Mouse (Mus musculus) forebrain, embryonic 11.5 days (tissue): Measurements from ENCODE around the gene Hist2h4. TPM values are rescaled to one million over a fixed set of nuclear protein-coding genes. Genes with fewer than 3 reads are reported as not detected.
A peak's percentile ranks its signal among the peaks of the same experiment; 100 is the strongest.

Experiments used
- ATAC-seq: fragments of 200-750 bp; cut with Nextera tagmentation; replicated peaks from 2 replicates; pipeline ENCODE4 v1.8.0; 2017; ENCODE audit warnings: moderate TSS enrichment; ENCODE audit not compliant: low FRiP score
- DNase-seq: peaks from one replicate; pipeline ENCODE4 v3.0.0-alpha.2; 2017; ENCODE audit warnings: low spot score
- H3K27ac ChIP-seq: fragments of 300-500 bp; sonication (generic); 2 replicates; pipeline ENCODE4 v1.5.1; 2014; ENCODE audit warnings: low read depth, low read length
- H3K27me3 ChIP-seq: fragments of 300-500 bp; sonication (generic); 2 replicates; pipeline ENCODE4 v1.6.1; 2014; ENCODE audit warnings: mild to moderate bottlenecking, low read length, mixed read lengths; ENCODE audit not compliant: control insufficient read depth, insufficient read depth
- H3K36me3 ChIP-seq: fragments of 300-500 bp; sonication (generic); 2 replicates; pipeline ENCODE4 v1.6.1; 2014; ENCODE audit warnings: mild to moderate bottlenecking, low read length, moderate library complexity, mixed read lengths; ENCODE audit not compliant: control insufficient read depth, insufficient read depth
- H3K4me1 ChIP-seq: fragments of 300-500 bp; sonication (generic); replicated peaks from 2 replicates; pipeline ENCODE4 v1.6.1; 2014; ENCODE audit warnings: low read length, mixed read lengths; ENCODE audit not compliant: control insufficient read depth, insufficient read depth
- H3K4me2 ChIP-seq: fragments of 300-500 bp; sonication (generic); 2 replicates; pipeline ENCODE4 v1.6.1; 2014; ENCODE audit warnings: low read depth, mild to moderate bottlenecking, low read length, moderate library complexity, mixed read lengths; ENCODE audit not compliant: severe bottlenecking
- H3K4me3 ChIP-seq: fragments of 300-500 bp; sonication (generic); 2 replicates; pipeline ENCODE4 v1.5.1; 2014; ENCODE audit warnings: low read depth, low read length
- H3K9ac ChIP-seq: fragments of 300-500 bp; sonication (generic); 2 replicates; pipeline ENCODE4 v1.6.1; 2014; ENCODE audit warnings: low read length
- H3K9me3 ChIP-seq: fragments of 300-500 bp; sonication (generic); 2 replicates; pipeline ENCODE4 v1.6.1; 2016; ENCODE audit warnings: low read length, mixed read lengths; ENCODE audit not compliant: control insufficient read depth
- WGBS: fragments of 180-500 bp; shearing (Covaris S2); extraction: QIAGEN DNeasy Blood & Tissue Kit; methylation state at CpG from one replicate; pipeline ENCODE4 v1.1.7; 2014; 5-methylcytosine and 5-hydroxymethylcytosine counted together
- polyA plus RNA-seq: library from polyadenylated mRNA; unstranded; fragments of >200 nt; fragmentation: Nextera tagmentation; extraction: Ambion mirVana; gene quantifications from 2 replicates; pipeline ENCODE4 v1.2.1, GENCODE M21; 2014

The Hist2h4 gene
- polyA plus RNA-seq = 6.8 and 7.5 TPM in 2 replicates

- under 1% methylated on average over 40 of the region's 40 CpGs for WGBS
- Histone ChIP-seq H3K4me1 (peaks cover 9% of the 10 kb centered on the region; the same call in 1 of the 2 replicates), H3K27me3 (no peaks in the 10 kb centered on the region), H3K4me2 (peak within 1 kb of the TSS; percentile 76), H3K4me3 (peak within 1 kb of the TSS; percentile 58), H3K27ac (peak within 1 kb of the TSS; percentile 95), H3K36me3 (no peaks in the 10 kb centered on the region), H3K9ac (peak within 1 kb of the TSS; percentile 73), H3K9me3 (no peaks in the 10 kb centered on the region)
- peak; percentile 96 for DNase-seq
- ATAC-seq = peak; percentile 91
Observed at GRCm38 (mm10) chr3:96262979-96263550, at the start of gene Hist2h4. Gene Hist2h4, minus strand, starts transcription at chr3:96263311.

DNA sequence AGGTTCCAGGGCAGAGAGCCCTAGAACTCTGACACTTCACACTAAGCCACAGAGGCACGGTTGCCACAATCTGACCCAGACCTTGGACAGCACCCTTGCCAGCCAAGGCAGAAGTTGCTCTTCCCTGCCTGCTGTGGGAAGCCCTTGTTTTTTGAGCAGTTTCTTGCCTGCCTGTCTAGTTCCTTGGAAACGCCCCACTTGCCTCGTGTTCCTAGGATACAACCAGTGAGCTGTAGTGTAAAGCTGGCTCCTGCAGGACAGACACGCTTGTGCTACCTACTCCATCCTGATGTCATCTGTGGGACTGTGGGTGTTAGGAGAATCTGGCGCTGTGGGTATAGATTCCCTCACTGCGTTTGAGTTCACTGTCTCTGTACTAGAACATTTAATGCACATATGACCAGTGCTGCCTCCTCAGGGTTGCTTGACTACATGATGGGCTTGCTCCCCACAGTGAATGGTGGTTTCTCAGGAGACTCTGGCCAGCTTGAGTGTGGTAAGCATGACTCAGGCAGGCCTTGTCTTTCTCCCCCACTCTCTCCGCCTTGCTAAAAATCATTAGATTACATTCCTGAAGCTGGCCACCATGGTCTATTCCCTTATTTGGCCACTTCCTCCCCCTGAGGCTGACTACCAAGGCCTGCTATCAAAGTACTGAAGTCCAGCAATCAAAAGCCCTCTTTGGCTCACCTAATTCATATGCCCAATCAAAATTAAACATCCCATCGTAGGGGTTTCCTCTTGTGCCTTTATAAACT, 49.4 kb upstream of the Hist2h4 start:
- H3K27ac ChIP-seq = no peak overlapping the region
- DNase-seq = no peak
- H3K27me3 ChIP-seq = no peaks in the 10 kb centered on the region
- ATAC-seq = no peak
- H3K9me3 ChIP-seq = no peaks in the 10 kb centered on the region
- H3K4me3 ChIP-seq = no peak overlapping the region
- H3K36me3 ChIP-seq = no peaks in the 10 kb centered on the region
- H3K4me2 ChIP-seq = no peak overlapping the region
- H3K4me1 ChIP-seq = no peaks in the 10 kb centered on the region
- no peak overlapping the region for H3K9ac ChIP-seq
- 71% methylated on average over 8 of the region's 8 CpGs for WGBS

- ATAC-seq (no peak), DNase-seq (no peak)
- Histone ChIP-seq H3K27me3 (no peaks in the 10 kb centered on the region), H3K4me2 (no peak overlapping the region), H3K4me1 (no peaks in the 10 kb centered on the region), H3K4me3 (no peak overlapping the region), H3K27ac (no peak overlapping the region), H3K9me3 (no peaks in the 10 kb centered on the region), H3K36me3 (no peaks in the 10 kb centered on the region), H3K9ac (no peak overlapping the region)
- WGBS = 74% methylated on average over 3 of the region's 3 CpGs
Observed at GRCm38 (mm10) chr3:96309441-96309840, 46.3 kb upstream of the Hist2h4 start.

DNA sequence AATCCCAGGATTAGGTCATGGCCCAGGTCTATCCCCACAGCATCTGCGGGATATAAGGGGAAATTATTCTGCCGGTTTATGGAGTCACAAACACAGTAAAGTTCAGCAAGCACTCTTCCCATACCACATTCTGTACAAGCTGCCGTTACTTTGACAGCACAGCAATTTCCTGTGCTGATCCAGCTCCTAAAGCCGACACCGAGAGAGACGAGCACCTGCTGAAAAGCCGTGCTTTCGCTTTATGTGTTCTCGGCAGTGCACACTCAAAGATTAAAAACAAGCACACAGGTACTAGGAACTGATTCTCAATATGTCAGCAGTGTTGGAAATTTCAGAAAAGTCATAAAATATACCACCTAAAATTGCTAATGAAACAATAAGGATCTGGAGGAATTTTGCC, 43.4 kb upstream of the Hist2h4 start:
- WGBS = 86% methylated on average over 9 of the region's 9 CpGs
- H3K36me3 ChIP-seq = no peaks in the 10 kb centered on the region
- H3K4me2 ChIP-seq = no peak overlapping the region
- no peaks in the 10 kb centered on the region for H3K9me3 ChIP-seq
- no peak overlapping the region for H3K4me3 ChIP-seq
- no peaks in the 10 kb centered on the region for H3K4me1 ChIP-seq
- ATAC-seq = no peak
- H3K9ac ChIP-seq = no peak overlapping the region
- no peak overlapping the region for H3K27ac ChIP-seq
- no peaks in the 10 kb centered on the region for H3K27me3 ChIP-seq
- no peak for DNase-seq

- DNase-seq (no peak), ATAC-seq (no peak)
- Histone ChIP-seq H3K27me3 (no peaks in the 10 kb centered on the region), H3K4me1 (no peaks in the 10 kb centered on the region), H3K36me3 (no peaks in the 10 kb centered on the region), H3K9me3 (no peaks in the 10 kb centered on the region), H3K4me2 (no peak overlapping the region), H3K27ac (no peak overlapping the region), H3K9ac (no peak overlapping the region), H3K4me3 (no peak overlapping the region)
- 86% methylated on average over 5 of the region's 5 CpGs for WGBS
Observed at GRCm38 (mm10) chr3:96302076-96302475, 39.0 kb upstream of the Hist2h4 start.

DNA sequence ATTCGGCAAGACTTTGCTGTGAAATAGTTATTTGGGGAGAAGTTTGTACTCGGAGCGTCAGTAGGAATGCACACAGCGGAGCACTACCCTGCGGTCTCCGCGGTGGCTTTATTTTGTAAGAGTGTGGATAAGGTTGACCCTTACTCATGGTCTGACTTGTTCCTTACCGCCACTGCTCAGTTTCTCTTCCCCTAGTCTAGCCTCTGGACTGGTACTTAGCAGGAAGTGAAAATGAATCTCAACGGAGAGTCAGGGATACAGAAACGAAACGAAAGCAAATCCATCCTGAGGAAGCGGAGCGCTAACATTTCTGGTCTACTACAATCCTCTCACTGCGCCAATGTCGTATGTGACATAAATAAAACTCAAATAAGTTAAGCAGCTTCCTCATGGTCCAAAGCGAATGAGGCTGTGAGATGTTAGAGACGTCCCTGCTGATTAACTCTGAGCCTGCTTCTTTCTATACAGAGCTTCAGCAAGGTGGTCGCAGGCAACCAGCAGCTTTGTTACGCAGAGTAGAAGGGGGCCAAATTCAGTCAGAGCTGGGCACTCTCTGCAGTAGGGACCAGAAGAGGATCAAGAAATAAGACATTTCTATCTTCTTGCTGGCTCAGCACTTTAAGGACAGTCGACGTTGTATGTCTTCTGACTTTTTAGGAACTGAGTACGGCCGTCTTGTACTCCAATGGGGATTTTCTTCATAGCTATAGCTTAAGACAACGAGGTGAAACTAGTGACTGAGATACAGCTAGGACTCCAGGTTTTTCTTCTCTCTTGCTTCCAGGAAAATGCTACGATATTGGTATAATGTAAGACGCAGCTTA, 37.8 kb upstream of the Hist2h4 start:
- no peak overlapping the region for H3K4me2 ChIP-seq
- no peaks in the 10 kb centered on the region for H3K4me1 ChIP-seq
- H3K27me3 ChIP-seq = no peaks in the 10 kb centered on the region
- H3K27ac ChIP-seq = no peak overlapping the region
- 77% methylated on average over 26 of the region's 26 CpGs for WGBS
- no peak overlapping the region for H3K4me3 ChIP-seq
- H3K9ac ChIP-seq = no peak overlapping the region
- DNase-seq (no peak), ATAC-seq (no peak)
- H3K9me3 ChIP-seq = no peaks in the 10 kb centered on the region
- no peaks in the 10 kb centered on the region for H3K36me3 ChIP-seq

DNA sequence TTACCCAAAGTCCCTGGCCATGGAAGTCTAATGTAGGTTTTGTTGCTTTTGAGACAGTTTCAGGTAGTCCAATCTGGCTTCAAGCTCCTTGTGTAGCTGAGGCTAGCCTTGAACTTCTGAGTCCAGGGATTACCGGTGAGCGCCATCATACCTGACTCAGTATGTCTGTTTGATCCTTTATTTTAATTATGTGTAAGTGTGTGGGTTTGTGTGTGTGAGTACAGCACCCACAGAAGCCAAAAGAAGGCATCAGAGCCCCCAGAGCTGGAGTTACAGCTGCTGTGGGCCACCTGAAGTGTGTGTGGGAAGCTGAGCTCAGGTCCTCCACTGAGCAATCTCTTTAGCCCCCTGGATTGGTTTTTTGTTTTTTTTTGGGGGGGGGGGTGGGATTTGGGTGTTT, 36.5 kb upstream of the Hist2h4 start:
- H3K4me1 ChIP-seq = no peaks in the 10 kb centered on the region
- H3K9me3 ChIP-seq = no peaks in the 10 kb centered on the region
- no peak for ATAC-seq
- H3K4me2 ChIP-seq = no peak overlapping the region
- no peaks in the 10 kb centered on the region for H3K27me3 ChIP-seq
- H3K36me3 ChIP-seq = no peaks in the 10 kb centered on the region
- no peak overlapping the region for H3K9ac ChIP-seq
- H3K27ac ChIP-seq = no peak overlapping the region
- WGBS = 93% methylated on average over 2 of the region's 2 CpGs
- H3K4me3 ChIP-seq = no peak overlapping the region
- no peak for DNase-seq

DNA sequence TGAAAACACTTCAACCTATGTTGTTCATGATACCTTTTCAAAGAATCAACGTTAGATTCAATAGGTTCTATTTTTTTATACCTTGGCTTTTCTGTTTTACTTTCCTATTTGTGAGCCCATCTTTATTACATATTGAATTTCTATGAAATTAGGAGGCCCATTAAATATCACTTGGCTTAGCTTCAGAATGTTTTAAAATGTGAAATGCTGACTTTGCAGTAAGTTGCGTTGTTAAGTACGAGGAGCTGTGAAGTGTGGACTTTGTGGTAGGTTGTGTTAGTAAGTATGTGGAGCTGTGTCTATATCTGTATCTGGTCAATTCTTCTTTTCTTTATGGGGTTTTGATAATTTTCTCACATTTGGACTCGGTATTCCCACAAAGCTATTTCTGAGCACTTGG, 35.2 kb upstream of the Hist2h4 start:
- Histone ChIP-seq H3K27ac (no peak overlapping the region), H3K4me2 (no peak overlapping the region), H3K9ac (no peak overlapping the region), H3K9me3 (no peaks in the 10 kb centered on the region), H3K4me1 (no peaks in the 10 kb centered on the region), H3K4me3 (no peak overlapping the region), H3K36me3 (no peaks in the 10 kb centered on the region), H3K27me3 (no peaks in the 10 kb centered on the region)
- DNase-seq (no peak), ATAC-seq (no peak)
- WGBS = 89% methylated on average over 4 of the region's 4 CpGs
